Mouse (Mus musculus): ENCODE results near the gene Gpt2. TPM values are rescaled to one million over a fixed set of nuclear protein-coding genes. Genes with fewer than 3 reads are reported as not detected.

The Gpt2 gene
- total RNA-seq, 1 experiment: 31.9 TPM

- no peak for TF ChIP-seq CHD2 (IDR thresholded peaks at IDR 0.05; ENCODE audit: low read depth, low read length)
- TF ChIP-seq MAFK (IDR thresholded peaks at IDR 0.05; ENCODE audit: insufficient read depth, low read depth, low read length): no peak
- TF ChIP-seq HCFC1 (IDR thresholded peaks at IDR 0.05; ENCODE audit: borderline replicate concordance, insufficient read depth, low read length): no peak
- TF ChIP-seq ZC3H11A (IDR thresholded peaks at IDR 0.05; ENCODE audit: borderline replicate concordance, low read depth, low read length): no peak
- no peak for TF ChIP-seq ZNF384 (IDR thresholded peaks at IDR 0.05; ENCODE audit: low read depth, low read length)
- no peaks in the 10 kb centered on the region; the same call in 1 of the 2 replicates for H3K36me3 ChIP-seq (ENCODE audit: control insufficient read depth, insufficient read depth, low read length, poor library complexity, severe bottlenecking)
- no peak overlapping the region for H3K27ac ChIP-seq (ENCODE audit: insufficient read depth, low read depth, low read length, poor library complexity, severe bottlenecking)
- peaks cover 6 to 17% of the 10 kb centered on the region in 2 experiments for H3K4me1 ChIP-seq (ENCODE audit: control insufficient read depth in 2 of 2, insufficient read depth in 2 of 2, low read length in 2 of 2, poor library complexity in 1 of 2)
- H3K9ac ChIP-seq (ENCODE audit: insufficient read depth, low read depth, low read length, poor library complexity, severe bottlenecking): no peak overlapping the region
- DNase-seq (ENCODE audit: low read depth, low spot score): no peak
- no peaks in the 10 kb centered on the region for H3K9me3 ChIP-seq (ENCODE audit: control insufficient read depth, insufficient read depth, low read depth, low read length)
- in situ Hi-C loops (cut with MboI; ENCODE audit: low sequenced_read_pairs in 2 of 2, unreplicated experiment in 2 of 2): no loop called here
- no peak overlapping the region for H3K4me3 ChIP-seq (ENCODE audit: insufficient read depth in 1 of 2, low read depth in 1 of 2, low read length in 2 of 2, poor library complexity in 1 of 2, severe bottlenecking in 1 of 2)
These were observed 17.5 kb upstream of the Gpt2 start for GRCm38 (mm10) chr8:85474924-85475323.

- in situ Hi-C loops (cut with MboI; ENCODE audit: low sequenced_read_pairs in 2 of 2, unreplicated experiment in 2 of 2): no loop called here
- TF ChIP-seq ZNF384 (IDR thresholded peaks at IDR 0.05; ENCODE audit: low read depth, low read length): no peak
- TF ChIP-seq HCFC1 (IDR thresholded peaks at IDR 0.05; ENCODE audit: borderline replicate concordance, insufficient read depth, low read length): no peak
- no peak for TF ChIP-seq ZC3H11A (IDR thresholded peaks at IDR 0.05; ENCODE audit: borderline replicate concordance, low read depth, low read length)
- TF ChIP-seq CHD2 (IDR thresholded peaks at IDR 0.05; ENCODE audit: low read depth, low read length): no peak
- no peak for TF ChIP-seq MAFK (IDR thresholded peaks at IDR 0.05; ENCODE audit: insufficient read depth, low read depth, low read length)
- no peak overlapping the region for H3K9ac ChIP-seq (ENCODE audit: insufficient read depth, low read depth, low read length, poor library complexity, severe bottlenecking)
- peaks cover 6 to 13% of the 10 kb centered on the region in 2 experiments for H3K4me1 ChIP-seq (ENCODE audit: control insufficient read depth in 2 of 2, insufficient read depth in 2 of 2, low read length in 2 of 2, poor library complexity in 1 of 2)
- no peak overlapping the region for H3K4me3 ChIP-seq (ENCODE audit: insufficient read depth in 1 of 2, low read depth in 1 of 2, low read length in 2 of 2, poor library complexity in 1 of 2, severe bottlenecking in 1 of 2)
- no peak for DNase-seq (ENCODE audit: low read depth, low spot score)
- no peaks in the 10 kb centered on the region for H3K9me3 ChIP-seq (ENCODE audit: control insufficient read depth, insufficient read depth, low read depth, low read length)
- H3K27ac ChIP-seq (ENCODE audit: insufficient read depth, low read depth, low read length, poor library complexity, severe bottlenecking): no peak overlapping the region
- no peaks in the 10 kb centered on the region; the same call in 1 of the 2 replicates for H3K36me3 ChIP-seq (ENCODE audit: control insufficient read depth, insufficient read depth, low read length, poor library complexity, severe bottlenecking)
These were observed 15.3 kb upstream of the Gpt2 start for GRCm38 (mm10) chr8:85476970-85477545.

- in situ Hi-C loops (cut with MboI; ENCODE audit: low sequenced_read_pairs in 2 of 2, unreplicated experiment in 2 of 2): no loop called here
- DNase-seq (ENCODE audit: low read depth, low spot score): no peak
- no peak overlapping the region for H3K27ac ChIP-seq (ENCODE audit: insufficient read depth, low read depth, low read length, poor library complexity, severe bottlenecking)
These were observed 14.0 kb upstream of the Gpt2 start for GRCm38 (mm10) chr8:85478397-85478796.

GRCm38 (mm10) chr8:85479710-85480109 is 12.7 kb upstream of the Gpt2 start:
- DNase-seq (ENCODE audit: low read depth, low spot score): no peak
- Histone ChIP-seq H3K9ac (ENCODE audit: insufficient read depth, low read depth, low read length, poor library complexity, severe bottlenecking) (no peak overlapping the region), H3K9me3 (ENCODE audit: control insufficient read depth, insufficient read depth, low read depth, low read length) (no peaks in the 10 kb centered on the region), H3K4me1 (ENCODE audit: control insufficient read depth in 2 of 2, insufficient read depth in 2 of 2, low read length in 2 of 2, poor library complexity in 1 of 2) (peaks cover 10 to 11% of the 10 kb centered on the region in 2 experiments; a peak in 3 of 4 replicates), H3K4me3 (ENCODE audit: insufficient read depth in 1 of 2, low read depth in 1 of 2, low read length in 2 of 2, poor library complexity in 1 of 2, severe bottlenecking in 1 of 2) (no peak overlapping the region), H3K27ac (ENCODE audit: insufficient read depth, low read depth, low read length, poor library complexity, severe bottlenecking) (no peak overlapping the region), H3K36me3 (ENCODE audit: control insufficient read depth, insufficient read depth, low read length, poor library complexity, severe bottlenecking) (no peaks in the 10 kb centered on the region)
- no peak for TF ChIP-seq ZC3H11A (IDR thresholded peaks at IDR 0.05; ENCODE audit: borderline replicate concordance, low read depth, low read length)
- no peak for TF ChIP-seq HCFC1 (IDR thresholded peaks at IDR 0.05; ENCODE audit: borderline replicate concordance, insufficient read depth, low read length)
- no peak for TF ChIP-seq CHD2 (IDR thresholded peaks at IDR 0.05; ENCODE audit: low read depth, low read length)
- TF ChIP-seq MAFK (IDR thresholded peaks at IDR 0.05; ENCODE audit: insufficient read depth, low read depth, low read length): no peak
- TF ChIP-seq ZNF384 (IDR thresholded peaks at IDR 0.05; ENCODE audit: low read depth, low read length): no peak
- in situ Hi-C loops (cut with MboI; ENCODE audit: low sequenced_read_pairs in 2 of 2, unreplicated experiment in 2 of 2): no loop called here

More at GRCm38 (mm10) chr8:85478397-85478796, 14.0 kb upstream of the Gpt2 start:
- H3K36me3 ChIP-seq (ENCODE audit: control insufficient read depth, insufficient read depth, low read length, poor library complexity, severe bottlenecking): no peaks in the 10 kb centered on the region; the same call in 1 of the 2 replicates
- H3K9me3 ChIP-seq (ENCODE audit: control insufficient read depth, insufficient read depth, low read depth, low read length): no peaks in the 10 kb centered on the region
- no peak overlapping the region for H3K4me3 ChIP-seq (ENCODE audit: insufficient read depth in 1 of 2, low read depth in 1 of 2, low read length in 2 of 2, poor library complexity in 1 of 2, severe bottlenecking in 1 of 2)
- no peak for TF ChIP-seq HCFC1 (IDR thresholded peaks at IDR 0.05; ENCODE audit: borderline replicate concordance, insufficient read depth, low read length)
- no peak for TF ChIP-seq ZNF384 (IDR thresholded peaks at IDR 0.05; ENCODE audit: low read depth, low read length)
- no peak for TF ChIP-seq MAFK (IDR thresholded peaks at IDR 0.05; ENCODE audit: insufficient read depth, low read depth, low read length)
- TF ChIP-seq CHD2 (IDR thresholded peaks at IDR 0.05; ENCODE audit: low read depth, low read length): no peak
- no peak for TF ChIP-seq ZC3H11A (IDR thresholded peaks at IDR 0.05; ENCODE audit: borderline replicate concordance, low read depth, low read length)
- peaks cover 9 to 10% of the 10 kb centered on the region in 2 experiments; a peak in 3 of 4 replicates for H3K4me1 ChIP-seq (ENCODE audit: control insufficient read depth in 2 of 2, insufficient read depth in 2 of 2, low read length in 2 of 2, poor library complexity in 1 of 2)
- H3K9ac ChIP-seq (ENCODE audit: insufficient read depth, low read depth, low read length, poor library complexity, severe bottlenecking): no peak overlapping the region

All from ES-E14 (cell line).